Mouse (Mus musculus) CH12.LX (cell line): ENCODE data around the gene Prkce. TPM values are rescaled to one million over a fixed set of nuclear protein-coding genes. Genes with fewer than 3 reads are reported as not detected.

Experiments
- DNase-seq: peaks from one replicate; pipeline ENCODE4 v3.0.0-alpha.2; 2013; ENCODE audit errors: extremely low read depth
- H3K27ac ChIP-seq: 2 replicates; pipeline ENCODE4 v1.5.1; 2012; ENCODE audit warnings: low read depth, mild to moderate bottlenecking, control low read depth, moderate library complexity; ENCODE audit not compliant: insufficient read depth
- H3K27me3 ChIP-seq: replicated peaks from 2 replicates; pipeline ENCODE3; 2012; ENCODE audit warnings: inconsistent platforms
- H3K36me3 ChIP-seq, 2 experiments: replicated peaks in 1 of 2; 2 replicates each; pipeline versions ENCODE3 to v1.6.1; 2012; ENCODE audit warnings: inconsistent platforms in 1 of 2, low read length in 1 of 2, mild to moderate bottlenecking in 1 of 2, mixed read lengths in 1 of 2, moderate library complexity in 1 of 2; ENCODE audit not compliant: control insufficient read depth in 1 of 2, insufficient read depth in 1 of 2
- H3K4me1 ChIP-seq, 2 experiments: 2 replicates each; pipeline ENCODE4 v1.6.1; 2012; ENCODE audit warnings: inconsistent platforms in 1 of 2, moderate library complexity in 1 of 2; ENCODE audit not compliant: insufficient read depth in 2 of 2, control insufficient read depth in 1 of 2
- H3K4me2 ChIP-seq: 2 replicates; pipeline ENCODE4 v1.6.1; 2012; ENCODE audit warnings: low read depth, mild to moderate bottlenecking, control low read depth; ENCODE audit not compliant: poor library complexity, insufficient read depth, severe bottlenecking
- H3K4me3 ChIP-seq, 3 experiments: fragments of 150-350 bp in 1 of 3; sonication (generic) in 1 of 3; replicated peaks in 1 of 3; 2 replicates each; pipeline versions ENCODE3 to v1.5.1; 2011 to 2012; ENCODE audit warnings: low read depth in 2 of 3, low read length in 2 of 3, mild to moderate bottlenecking in 2 of 3, moderate library complexity in 2 of 3, control low read depth in 1 of 3, improper control_type of control experiment in 1 of 3, inconsistent platforms in 1 of 3, mixed read lengths in 1 of 3; ENCODE audit not compliant: poor library complexity in 1 of 3
- H3K79me2 ChIP-seq: replicated peaks from 2 replicates; pipeline ENCODE4 v1.6.1; 2012; ENCODE audit warnings: mild to moderate bottlenecking, moderate library complexity; ENCODE audit not compliant: control insufficient read depth, poor library complexity, insufficient read depth, severe bottlenecking; ENCODE audit errors: extremely low read depth
- H3K9ac ChIP-seq: 2 replicates; pipeline ENCODE4 v1.6.1; 2012; ENCODE audit warnings: low read depth, mild to moderate bottlenecking, control low read depth, moderate library complexity; ENCODE audit not compliant: insufficient read depth
- H3K9me3 ChIP-seq: replicated peaks from 2 replicates; pipeline ENCODE3; 2012; ENCODE audit warnings: low read length, inconsistent platforms, mixed read lengths
- BHLHE40 ChIP-seq: IDR thresholded peaks from 2 replicates; pipeline ENCODE4 v1.6.1; 2011; ENCODE audit warnings: mild to moderate bottlenecking, low read depth, low read length, improper control_type of control experiment
- CHD2 ChIP-seq: IDR thresholded peaks from 2 replicates; pipeline ENCODE4 v1.6.1; 2011; ENCODE audit warnings: low read length, improper control_type of control experiment
- CTCF ChIP-seq, 2 experiments: IDR thresholded peaks in 1 of 2; conservative IDR thresholded peaks in 1 of 2; 2 replicates each; pipeline ENCODE4 v1.5.1; 2011 to 2012; ENCODE audit warnings: low read depth in 2 of 2, low read length in 2 of 2, improper control_type of control experiment in 1 of 2, inconsistent platforms in 1 of 2, mild to moderate bottlenecking in 1 of 2, moderate library complexity in 1 of 2
- E2F4 ChIP-seq: IDR thresholded peaks from 2 replicates; pipeline ENCODE4 v1.6.1; 2011; ENCODE audit warnings: low read depth, low read length, improper control_type of control experiment; ENCODE audit not compliant: insufficient replicate concordance
- ELF1 ChIP-seq: IDR thresholded peaks from 2 replicates; pipeline ENCODE4 v1.6.1; 2014; ENCODE audit warnings: low read depth, mild to moderate bottlenecking, inconsistent platforms, low read length, improper control_type of control experiment
- HCFC1 ChIP-seq: IDR thresholded peaks from 2 replicates; pipeline ENCODE4 v1.6.1; 2012; ENCODE audit warnings: low read depth, mild to moderate bottlenecking, inconsistent platforms, low read length, improper control_type of control experiment
- JUND ChIP-seq: conservative IDR thresholded peaks from 2 replicates; pipeline ENCODE4 v1.6.1; 2011; ENCODE audit warnings: low read depth, low read length, improper control_type of control experiment
- KAT2A ChIP-seq: IDR thresholded peaks from 2 replicates; pipeline ENCODE4 v1.6.1; 2012; ENCODE audit warnings: low read length, improper control_type of control experiment, inconsistent platforms; ENCODE audit not compliant: insufficient replicate concordance
- MAZ ChIP-seq: IDR thresholded peaks from 2 replicates; pipeline ENCODE4 v1.6.1; 2012; ENCODE audit warnings: low read depth, mild to moderate bottlenecking, inconsistent platforms, low read length, improper control_type of control experiment, moderate library complexity
- MYC ChIP-seq: IDR thresholded peaks from 2 replicates; pipeline ENCODE4 v1.6.1; 2011; ENCODE audit warnings: low read depth, mild to moderate bottlenecking, improper control_type of control experiment, low read length
- NELFE ChIP-seq: IDR thresholded peaks from 2 replicates; pipeline ENCODE4 v1.6.1; 2011; ENCODE audit warnings: low read depth, low read length, improper control_type of control experiment
- NRF1 ChIP-seq: IDR thresholded peaks from 2 replicates; pipeline ENCODE4 v1.6.1; 2014; ENCODE audit warnings: low read depth, mild to moderate bottlenecking, inconsistent platforms, low read length, improper control_type of control experiment, moderate library complexity
- RAD21 ChIP-seq: IDR thresholded peaks from 2 replicates; pipeline ENCODE4 v1.6.1; 2011; ENCODE audit warnings: low read depth, mild to moderate bottlenecking, low read length, improper control_type of control experiment, moderate library complexity
- SIN3A ChIP-seq: IDR thresholded peaks from 2 replicates; pipeline ENCODE4 v1.6.1; 2012; ENCODE audit warnings: low read length, improper control_type of control experiment, inconsistent platforms
- TBP ChIP-seq: conservative IDR thresholded peaks from 2 replicates; pipeline ENCODE4 v1.6.1; 2011; ENCODE audit warnings: low read depth, low read length, improper control_type of control experiment
- USF1 ChIP-seq: IDR thresholded peaks from 2 replicates; pipeline ENCODE4 v1.6.1; 2014; ENCODE audit warnings: low read depth, mild to moderate bottlenecking, inconsistent platforms, low read length, improper control_type of control experiment
- USF2 ChIP-seq: conservative IDR thresholded peaks from 2 replicates; pipeline ENCODE4 v1.6.1; 2011; ENCODE audit warnings: low read depth, low read length, improper control_type of control experiment
- ZNF384 ChIP-seq: IDR thresholded peaks from 2 replicates; pipeline ENCODE4 v1.6.1; 2012; ENCODE audit warnings: low read depth, low read length, improper control_type of control experiment, inconsistent platforms
- dilution Hi-C: fragments of 300-500 bp; cut with MboI; formaldehyde crosslinking; loops from 2 replicates; pipeline ENCODE4 v1.14.3; 2020; ENCODE audit warnings: low sequenced_read_pairs; ENCODE audit not compliant: extremely low pct_unique_long_range_greater_than_20kb, extremely low pct_ligation_motif_present
- in situ Hi-C: fragments of 300-500 bp; cut with MboI; formaldehyde crosslinking; loops from 3 replicates; pipeline ENCODE4 v1.14.3; 2019; ENCODE audit warnings: low sequenced_read_pairs, low pct_ligation_motif_present, low pct_unique_long_range_greater_than_20kb, mixed read lengths
- polyA plus RNA-seq: library from polyadenylated mRNA; unstranded; fragments of >175 nt; gene quantifications from 2 replicates; pipeline ENCODE4 v1.2.1, GENCODE M21; 2012; ENCODE audit warnings: low read depth; ENCODE audit not compliant: insufficient read length
- total RNA-seq, 2 experiments: library from RNA; depleted of rRNA; stranded (reverse); fragments of 300-350 nt in 1 of 2; fragments of >200 nt in 1 of 2; gene quantifications; 2 replicates each; pipeline ENCODE4 v1.2.3; 2012 to 2014

The Prkce gene
- total and polyA plus RNA-seq, 3 experiments, result 4.1 to 13.2 (median 11.4) TPM

DNA sequence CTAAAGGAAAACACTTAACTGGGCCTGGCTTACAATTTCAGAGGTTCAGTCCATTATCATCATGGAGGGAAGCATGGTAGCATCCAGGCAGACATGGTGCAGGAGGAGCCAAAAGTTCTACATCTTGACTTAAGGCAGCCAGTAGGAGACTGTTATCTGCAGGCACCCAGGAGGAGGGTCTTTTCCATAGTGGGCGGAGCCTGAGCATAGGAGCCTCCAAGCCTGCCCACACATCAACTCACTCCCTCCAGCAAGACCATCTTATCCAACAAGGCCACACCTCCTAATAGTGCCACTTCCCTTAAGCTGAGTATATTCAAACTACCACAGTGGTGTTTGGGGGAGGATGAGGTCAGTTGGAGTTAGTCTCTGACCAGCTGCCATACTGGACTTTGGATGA, 17.9 kb upstream of the Prkce start:
- DNase-seq, result no peak
- H3K27me3 ChIP-seq, result peaks cover 4% of the 10 kb centered on the region
- dilution Hi-C loops, result no loop called here
- no peak overlapping the region for H3K4me2 ChIP-seq
- H3K36me3 ChIP-seq, result no peaks in the 10 kb centered on the region
- no peaks in the 10 kb centered on the region for H3K79me2 ChIP-seq
- TF ChIP-seq USF1, result no peak
- TF ChIP-seq HCFC1, result no peak
- in situ Hi-C loops, result no loop called here
- no peak overlapping the region for H3K9ac ChIP-seq
- H3K27ac ChIP-seq, result no peak overlapping the region
- peaks cover 10% of the 10 kb centered on the region for H3K9me3 ChIP-seq
- H3K4me3 ChIP-seq, result no peak overlapping the region
- peaks cover 0 to 6% of the 10 kb centered on the region in 2 experiments; a peak in 3 of 4 replicates for H3K4me1 ChIP-seq

DNA sequence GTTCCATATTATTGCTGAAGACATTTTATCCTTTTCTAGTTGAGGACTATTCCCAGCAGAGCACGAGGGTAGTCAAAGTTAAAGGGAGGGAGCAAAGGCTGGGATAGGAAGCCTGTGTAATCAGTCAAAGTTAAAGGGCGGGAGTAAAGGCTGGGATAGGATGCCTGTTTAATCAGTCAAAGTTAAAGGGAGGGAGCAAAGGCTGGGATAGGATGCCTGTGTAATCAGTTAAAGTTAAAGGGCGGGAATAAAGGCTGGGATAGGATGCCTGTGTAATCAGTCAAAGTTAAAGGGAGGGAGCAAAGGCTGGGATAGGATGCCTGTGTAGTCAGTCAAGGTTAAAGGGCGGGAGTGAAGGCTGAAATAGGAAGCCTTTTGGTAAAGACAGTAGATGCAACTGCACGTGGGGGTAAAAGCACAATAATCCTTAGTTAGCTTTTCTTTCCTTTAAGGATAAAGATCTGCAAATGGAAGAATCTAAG, 16.7 kb upstream of the Prkce start:
- no peak for TF ChIP-seq SIN3A
- 0 out of 2 replicates have a peak, but pooled peaks have one; percentile 29 for TF ChIP-seq BHLHE40
- TF ChIP-seq MYC, result peak; percentile 74
- peak; percentile 98 for TF ChIP-seq CHD2
- peak; percentile 67 for TF ChIP-seq ELF1
- no peak for TF ChIP-seq ZNF384
- peak; percentile 52; the same call in 1 of the 2 replicates for TF ChIP-seq HCFC1
- TF ChIP-seq KAT2A, result peak; percentile 87
- TF ChIP-seq, all 38 proteins: peak for 6
- dilution Hi-C loops (no loop called here), in situ Hi-C loops (no loop called here)
- H3K36me3 ChIP-seq, result no peaks in the 10 kb centered on the region
- DNase-seq, result peak; percentile 82
- peaks cover 4% of the 10 kb centered on the region for H3K27me3 ChIP-seq
- H3K79me2 ChIP-seq, result no peaks in the 10 kb centered on the region
- H3K4me1 ChIP-seq, result peaks cover 0 to 1% of the 10 kb centered on the region in 2 experiments; a peak in 3 of 4 replicates
- no peak overlapping the region for H3K4me2 ChIP-seq
- no peak overlapping the region for H3K27ac ChIP-seq
- H3K9me3 ChIP-seq, result peaks cover 10% of the 10 kb centered on the region
- no peak overlapping the region for H3K4me3 ChIP-seq
- H3K9ac ChIP-seq, result no peak overlapping the region

DNA sequence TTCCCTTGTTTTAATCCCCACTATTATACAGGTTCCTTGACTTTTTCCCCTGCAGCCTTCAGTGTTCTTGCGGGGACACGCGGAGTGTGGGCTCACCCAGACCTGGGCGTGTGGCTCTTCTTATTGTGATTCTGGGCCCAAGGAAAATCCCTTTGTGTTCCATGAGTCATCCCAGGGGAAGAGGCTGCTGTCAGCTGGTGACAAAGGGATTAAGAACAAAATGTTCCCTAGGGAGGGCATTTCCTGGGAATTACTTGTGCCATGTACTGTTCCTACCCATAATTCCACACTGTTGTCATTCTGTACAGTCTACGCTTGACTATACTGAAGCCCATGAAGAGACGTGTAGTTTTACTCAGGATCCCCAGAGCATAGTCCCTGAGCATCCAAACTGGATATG, 10.6 kb upstream of the Prkce start:
- in situ Hi-C loops (no loop called here), dilution Hi-C loops (no loop called here)
- no peak for TF ChIP-seq E2F4
- TF ChIP-seq KAT2A, result no peak
- no peak for TF ChIP-seq BHLHE40
- no peak for TF ChIP-seq ELF1
- no peak for TF ChIP-seq USF1
- TF ChIP-seq MAZ, result no peak
- no peak for TF ChIP-seq RAD21
- TF ChIP-seq USF2, result no peak
- no peak for TF ChIP-seq NELFE
- TF ChIP-seq JUND, result no peak
- TF ChIP-seq CTCF (conservative IDR thresholded peaks at IDR 0.05 in 1 of 2, IDR thresholded peaks at IDR 0.05 in 1 of 2; ENCODE audit: low read depth in 2 of 2, low read length in 2 of 2), result no peak
- no peak for TF ChIP-seq NRF1
- no peak for TF ChIP-seq TBP
- Histone ChIP-seq H3K4me1 (peaks cover 19 to 27% of the 10 kb centered on the region in 2 experiments), H3K27ac (no peak overlapping the region), H3K79me2 (no peaks in the 10 kb centered on the region), H3K4me2 (no peak overlapping the region), H3K4me3 (no peak overlapping the region), H3K9ac (no peak overlapping the region), H3K27me3 (peaks cover 4% of the 10 kb centered on the region), H3K36me3 (no peaks in the 10 kb centered on the region), H3K9me3 (peaks cover 10% of the 10 kb centered on the region)
- DNase-seq, result no peak
